Mouse (Mus musculus) thymus, adult 18-20 months (tissue): ENCODE results near the gene Large1.
"Not testable (repeated sequence)": the region's sequence is repeated elsewhere in the genome, so short reads cannot be mapped to it uniquely, and the experiment has no call there.

Experiments used
- DNase-seq, 2 experiments: peaks; one replicate each; pipeline ENCODE4 v3.0.0; 2022; ENCODE audit warnings: mixed read lengths in 2 of 2

Gene Large1

DNA sequence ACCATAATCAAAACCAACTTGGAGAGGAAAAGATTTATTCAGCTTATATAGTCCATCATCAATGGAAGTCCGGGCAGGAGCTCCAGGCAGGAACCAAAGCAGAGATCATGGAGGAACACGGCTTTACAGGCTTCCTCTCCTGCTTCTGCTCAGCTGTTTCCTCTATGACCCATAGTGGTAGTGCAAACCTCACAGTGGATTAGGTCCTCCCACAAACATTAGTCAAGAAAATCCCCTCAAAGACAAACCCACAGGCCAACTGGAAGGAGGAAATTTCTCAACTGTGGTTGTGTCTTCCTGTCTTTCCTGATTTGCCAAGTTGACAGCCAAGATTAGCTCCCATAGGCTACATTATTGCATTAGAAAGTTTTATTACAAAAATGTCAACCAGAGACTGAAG lies 59.7 kb downstream of the Large1 start:
- DNase-seq, result no peak

DNA sequence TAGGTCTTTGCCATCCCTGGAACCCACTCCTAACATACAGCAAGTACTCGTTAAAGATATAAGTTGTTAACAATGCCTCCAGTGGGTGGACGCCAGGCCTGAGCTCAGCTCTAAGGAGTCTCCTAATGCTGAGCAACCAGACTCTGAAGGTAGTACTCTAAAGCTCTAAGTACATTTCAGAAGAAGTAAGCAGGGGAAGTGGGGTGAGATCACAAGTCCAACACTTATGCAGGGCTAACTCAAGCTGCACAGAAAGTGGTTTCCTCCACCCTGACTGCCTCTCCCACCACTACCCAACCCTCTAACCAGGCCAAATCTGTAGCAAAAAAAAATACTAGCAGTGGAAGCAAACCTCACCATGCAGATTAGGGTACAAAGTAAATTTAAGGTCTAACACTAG lies 61.7 kb downstream of the Large1 start:
- DNase-seq, result no peak

DNA sequence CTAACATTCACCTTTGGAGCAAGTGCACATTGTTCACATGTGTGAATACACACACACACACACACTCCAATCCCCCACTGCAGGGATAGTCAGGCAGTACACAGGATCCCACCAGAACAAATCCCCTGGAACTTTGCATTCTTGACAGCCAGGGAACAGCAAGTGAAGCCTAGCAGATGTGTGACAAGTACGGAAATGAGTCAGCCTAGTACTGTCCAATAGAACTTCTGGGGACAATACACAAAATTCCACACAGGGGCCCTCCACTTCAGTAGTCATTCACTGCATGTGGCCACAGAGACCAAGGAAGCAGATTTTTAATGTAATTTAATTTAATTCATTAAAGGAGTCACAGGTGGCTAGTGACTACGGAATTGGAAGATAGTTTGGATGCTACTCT lies 62.7 kb downstream of the Large1 start:
- DNase-seq, result no peak

DNA sequence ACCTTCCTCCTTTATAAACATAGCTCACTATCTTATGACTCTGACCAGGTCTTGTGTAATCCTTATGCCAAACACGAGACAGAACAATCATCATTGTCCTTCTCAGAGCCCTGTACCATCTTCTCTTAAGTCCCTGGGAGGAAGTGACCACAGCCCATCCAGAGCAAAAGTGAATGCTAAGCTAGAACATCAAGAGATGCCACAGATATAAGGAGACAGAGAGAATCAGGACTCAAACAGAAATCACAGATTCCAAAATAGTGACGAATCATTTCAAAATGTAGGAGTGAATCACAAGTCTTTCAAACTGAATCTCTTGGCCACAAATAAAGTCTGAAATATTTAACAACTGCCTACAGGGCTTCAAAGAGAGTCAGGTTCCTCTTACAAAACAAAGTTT lies 63.5 kb downstream of the Large1 start:
- DNase-seq, result no peak

DNA sequence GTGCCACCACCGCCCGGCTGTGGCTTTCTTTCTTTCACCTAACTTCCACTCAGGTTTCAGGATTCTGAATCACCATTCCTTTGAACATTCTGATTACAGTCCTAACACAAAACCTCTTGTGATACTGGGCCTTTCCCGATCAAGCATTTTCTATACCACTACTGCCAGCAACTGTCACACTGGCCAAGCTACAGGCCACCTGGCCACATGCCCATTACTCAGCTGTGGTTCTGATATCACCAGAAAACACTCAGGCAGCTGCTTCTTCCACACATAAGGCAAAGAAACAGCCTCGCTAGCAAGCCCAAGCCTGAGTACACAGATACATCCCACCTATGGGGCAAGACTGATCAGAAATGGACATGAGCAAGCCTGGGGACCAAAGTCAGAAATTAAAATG lies 71.3 kb downstream of the Large1 start:
- DNase-seq, result no peak

DNA sequence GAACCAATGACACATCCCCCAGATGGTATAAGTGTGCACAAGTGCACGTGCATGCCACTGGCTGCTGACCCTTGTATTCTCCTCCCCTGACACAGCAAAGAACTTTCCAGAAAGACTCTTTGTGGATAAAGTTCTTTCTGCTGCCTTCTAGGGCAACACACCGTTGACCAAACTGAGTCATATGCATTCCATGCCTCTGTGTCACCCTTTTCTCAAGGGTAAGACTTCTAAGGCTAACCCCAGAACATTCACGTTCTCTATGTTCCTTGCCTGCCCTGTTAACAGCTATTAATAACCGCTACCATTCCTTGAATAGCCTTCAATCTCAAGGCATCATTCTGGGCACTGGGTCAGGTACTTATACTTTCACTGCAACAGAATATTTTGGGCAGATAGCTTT lies 77.3 kb downstream of the Large1 start:
- DNase-seq, result no peak

DNA sequence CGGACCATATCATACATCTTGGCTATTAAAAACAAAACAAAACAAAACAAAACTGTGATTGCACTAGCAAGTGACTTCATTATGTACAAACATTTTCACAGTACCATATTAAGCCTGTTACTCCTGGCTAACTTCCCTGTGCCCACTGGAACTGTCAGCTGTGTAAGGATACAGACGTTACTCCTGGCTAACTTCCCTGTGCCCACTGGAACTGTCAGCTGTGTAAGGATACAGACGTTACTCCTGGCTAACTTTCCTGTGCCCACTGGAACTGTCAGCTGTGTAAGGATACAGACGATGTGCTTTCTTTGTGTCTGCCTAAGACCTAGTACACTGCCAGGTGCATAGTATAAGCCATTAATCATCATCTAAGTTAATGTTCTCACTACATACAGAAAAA lies 77.9 kb downstream of the Large1 start:
- not testable (repeated sequence) for DNase-seq

DNA sequence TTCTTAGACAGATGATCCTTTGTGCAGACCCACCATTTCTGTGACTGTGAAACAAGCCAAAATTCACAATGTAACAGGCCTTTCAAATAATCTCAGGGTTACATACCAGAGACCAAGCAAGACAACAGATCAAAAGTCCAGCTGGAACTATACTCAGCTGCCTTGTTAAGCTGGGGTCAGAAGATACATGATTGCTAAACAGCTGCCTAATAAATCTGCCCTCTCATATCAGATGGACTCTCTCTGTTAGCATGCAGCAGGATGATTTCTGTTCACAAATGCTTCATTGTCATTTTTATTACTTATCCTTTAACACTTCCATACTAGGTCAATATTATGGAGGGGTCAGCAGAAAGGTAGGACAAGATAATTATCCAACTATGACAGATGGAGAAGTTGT lies 80.2 kb downstream of the Large1 start:
- DNase-seq, result no peak

DNA sequence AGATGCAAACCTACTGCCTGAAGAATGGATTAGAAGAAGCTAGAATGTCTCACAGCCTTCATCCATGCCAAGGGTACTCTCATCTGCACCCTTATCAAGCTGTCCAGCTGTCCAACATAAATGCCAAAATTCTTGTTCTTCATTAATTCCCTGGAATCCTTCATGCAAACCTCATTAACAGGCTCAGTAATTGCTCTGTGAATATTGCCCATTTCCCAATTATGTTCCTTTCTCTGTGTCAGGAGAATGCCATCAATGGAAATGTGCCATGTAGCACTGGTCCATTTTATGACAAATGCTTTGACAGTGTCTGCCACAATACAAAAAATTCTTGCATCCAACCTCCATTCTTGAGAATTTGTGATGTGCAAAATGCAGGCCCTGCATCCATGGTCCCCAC lies 82.3 kb downstream of the Large1 start:
- DNase-seq, result no peak

DNA sequence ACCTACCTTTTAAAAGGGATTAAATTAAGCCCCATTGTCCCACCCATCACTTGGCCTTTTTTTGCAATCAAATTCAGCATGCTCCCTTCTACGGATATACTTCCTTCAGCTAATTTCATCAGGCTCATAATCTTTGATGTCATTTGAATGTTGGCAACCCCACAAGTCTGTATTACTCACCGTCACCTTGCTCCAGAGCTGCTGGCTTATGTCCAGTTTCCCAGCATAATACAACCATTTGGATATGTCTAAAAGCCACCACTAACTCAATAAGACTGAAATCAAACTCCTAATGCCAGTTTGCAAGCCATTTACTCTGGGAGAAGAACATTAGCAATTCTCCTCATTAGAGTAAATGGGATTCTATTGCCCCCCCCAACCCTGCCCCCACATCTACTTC lies 95.4 kb downstream of the Large1 start:
- no peak for DNase-seq

DNA sequence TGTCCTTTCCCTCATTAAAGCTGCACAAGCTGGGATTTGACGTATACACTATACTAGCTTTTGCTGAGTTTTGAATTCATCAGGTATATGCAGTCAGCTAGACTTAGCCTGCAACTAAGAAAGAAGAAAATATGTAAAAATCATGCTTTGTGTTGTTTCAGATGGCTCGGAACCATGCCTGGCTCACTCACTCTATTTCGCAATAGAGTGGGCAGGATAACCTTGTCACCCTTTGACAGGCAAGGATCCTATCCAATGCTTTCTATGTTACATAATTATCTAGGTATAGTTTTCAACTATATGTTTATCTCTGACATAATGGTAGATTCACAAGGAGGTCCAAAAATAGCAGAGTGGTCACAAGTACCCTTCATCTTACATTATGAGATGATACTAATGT lies 109.2 kb downstream of the Large1 start:
- DNase-seq, result no peak

DNA sequence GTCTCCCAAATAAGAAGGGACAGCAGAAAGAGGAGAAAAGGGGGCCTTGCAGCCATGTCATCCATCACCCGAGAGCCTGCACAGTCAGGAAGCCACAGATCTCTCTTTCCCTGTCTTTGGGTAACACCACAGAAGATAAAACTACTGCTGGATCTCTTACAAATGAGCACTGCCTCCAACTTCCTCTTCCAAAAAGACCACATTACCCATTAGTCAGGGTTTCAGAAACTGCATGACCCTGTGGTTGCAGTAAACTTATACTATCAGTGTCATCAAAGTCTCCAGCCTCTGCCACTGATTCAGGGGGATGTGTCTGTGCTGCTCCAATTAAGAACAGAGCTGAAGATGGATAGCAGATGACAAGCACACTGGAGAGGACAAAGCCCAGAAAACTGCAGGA lies 111.3 kb downstream of the Large1 start:
- no peak for DNase-seq

DNA sequence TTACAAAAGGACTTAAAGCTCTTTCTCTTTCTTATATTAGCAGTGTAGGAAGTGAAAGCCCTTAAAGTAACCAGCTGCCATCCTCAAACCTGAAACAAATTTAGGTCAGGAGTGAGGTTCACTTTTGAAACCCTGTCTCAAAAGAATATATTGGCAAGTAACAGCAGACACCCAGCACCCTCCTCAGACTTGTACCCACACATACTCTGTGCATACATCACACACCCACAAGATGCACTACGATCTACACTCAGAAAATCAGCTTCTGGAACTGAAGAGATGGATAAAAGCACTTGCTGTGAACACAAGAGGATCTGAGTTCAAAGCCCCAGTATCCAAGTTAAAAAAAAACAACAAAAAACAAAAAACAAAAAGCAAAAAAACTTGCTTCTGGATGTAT lies 119.1 kb downstream of the Large1 start:
- no peak for DNase-seq

DNA sequence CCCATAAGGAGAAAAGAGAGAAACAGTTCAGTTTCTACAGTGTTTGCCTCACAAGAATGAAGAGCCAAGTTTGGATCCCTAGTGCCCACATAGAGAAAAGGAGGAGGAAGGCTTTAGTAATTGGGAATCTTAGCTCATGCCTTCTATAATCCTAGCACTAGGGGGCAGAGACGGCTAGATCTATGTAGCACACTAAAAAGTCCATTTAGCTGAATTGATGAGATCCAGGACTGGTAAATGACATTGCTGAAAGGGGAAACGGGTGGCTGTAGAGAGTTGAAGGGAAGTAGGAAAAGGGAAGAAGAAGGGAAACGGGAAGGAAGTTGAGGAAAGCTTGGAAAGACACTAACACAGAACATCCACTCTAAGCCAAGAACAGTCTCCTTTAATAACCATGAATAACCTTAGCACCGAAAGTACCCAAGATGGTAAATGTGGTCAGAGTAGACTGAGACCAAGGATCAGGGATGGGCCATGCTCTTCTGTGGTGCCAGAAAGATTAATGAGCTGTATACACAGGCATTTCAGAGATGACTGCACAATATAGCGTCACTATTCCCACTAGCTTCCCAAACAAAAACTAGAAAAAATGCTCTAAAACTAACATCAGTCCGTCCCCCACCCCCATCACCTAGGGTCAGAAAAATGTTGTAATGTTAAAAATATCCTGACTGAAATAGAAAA lies 119.8 kb downstream of the Large1 start:
- no peak for DNase-seq

DNA sequence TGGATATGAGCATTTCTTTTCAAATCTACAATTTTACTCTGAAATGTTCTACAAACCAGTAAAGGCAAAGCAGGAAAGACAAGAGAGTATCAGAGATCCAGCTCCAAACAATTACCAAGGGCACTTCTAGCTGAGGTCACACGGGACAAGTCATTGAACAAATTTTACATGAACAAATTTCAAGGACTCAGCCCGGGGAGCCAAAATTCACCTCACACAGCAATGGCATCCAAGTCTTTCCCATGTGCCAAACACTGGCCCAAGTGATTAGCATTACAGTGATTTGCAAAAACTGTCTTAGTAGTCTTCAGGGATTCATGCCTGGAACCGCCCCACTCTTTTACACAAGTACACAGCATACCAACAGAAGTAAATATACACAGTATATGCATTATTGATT lies 126.5 kb downstream of the Large1 start:
- no peak for DNase-seq

DNA sequence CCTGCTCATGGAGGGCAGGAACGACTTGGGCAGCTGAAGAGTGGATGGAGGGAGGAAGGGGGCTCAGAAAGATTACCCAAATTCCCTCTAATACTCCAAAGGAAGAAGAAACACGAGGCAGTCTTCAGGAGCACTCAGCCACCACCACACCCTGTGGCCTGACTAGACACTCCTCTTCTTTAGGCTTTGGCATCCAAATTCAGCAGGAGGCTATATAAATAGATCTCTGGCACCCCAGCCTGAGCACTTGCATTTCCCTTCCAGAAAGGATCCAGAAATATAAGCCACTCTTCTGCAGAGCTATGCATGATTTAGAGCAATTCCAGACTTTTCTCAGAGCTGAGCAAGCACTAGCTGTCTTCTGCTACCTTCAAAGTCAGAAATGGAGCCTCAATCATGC lies 127.7 kb downstream of the Large1 start:
- DNase-seq, result no peak

DNA sequence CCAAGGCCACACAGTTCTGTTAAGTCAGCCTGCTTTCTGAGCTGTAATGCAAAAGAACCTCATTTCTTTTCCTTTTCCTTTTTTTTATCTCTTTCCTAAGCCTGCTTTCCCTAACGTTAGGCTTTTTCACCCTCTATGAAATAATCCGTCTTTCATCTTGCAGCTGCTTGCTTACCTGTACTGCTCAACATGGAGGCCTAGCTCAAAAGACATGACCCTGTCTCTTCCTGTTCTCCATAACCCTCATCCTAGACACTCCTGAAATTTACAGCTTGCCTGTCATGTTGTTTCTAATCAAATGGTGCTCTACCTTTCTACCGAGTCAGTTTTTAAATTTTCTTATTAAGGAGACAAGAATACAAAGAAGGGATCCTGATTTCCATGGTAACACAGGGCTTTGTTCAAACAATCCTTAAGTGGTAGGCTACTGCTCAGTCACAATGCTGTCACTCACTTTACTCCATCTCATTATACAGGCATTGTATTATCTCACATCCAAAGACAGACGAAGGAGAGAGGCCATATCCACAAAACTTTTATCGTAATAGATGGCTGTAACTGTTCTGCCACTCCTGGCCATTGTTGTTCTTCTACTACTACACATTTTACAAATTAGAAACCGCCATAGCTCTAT lies 134.0 kb downstream of the Large1 start:
- DNase-seq, result no peak

DNA sequence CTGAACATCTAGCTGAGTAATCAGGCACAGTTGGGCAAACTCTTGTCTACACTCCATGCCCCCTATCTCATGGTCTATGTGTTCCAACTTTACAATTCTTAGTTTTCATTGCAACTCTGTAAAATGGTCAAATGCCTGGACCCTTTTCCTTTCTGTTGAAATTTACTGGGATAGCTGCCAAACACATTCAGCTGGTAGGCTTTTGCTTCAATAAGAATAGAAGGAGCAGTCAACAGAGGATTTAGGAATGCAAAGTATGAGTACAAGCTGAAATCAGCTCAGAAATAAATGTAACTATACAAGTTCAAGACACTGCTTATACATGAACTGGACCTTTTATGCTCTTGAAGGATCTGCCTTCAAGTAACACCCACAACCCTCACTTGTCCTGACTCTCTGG lies 146.5 kb downstream of the Large1 start:
- DNase-seq, result no peak

DNA sequence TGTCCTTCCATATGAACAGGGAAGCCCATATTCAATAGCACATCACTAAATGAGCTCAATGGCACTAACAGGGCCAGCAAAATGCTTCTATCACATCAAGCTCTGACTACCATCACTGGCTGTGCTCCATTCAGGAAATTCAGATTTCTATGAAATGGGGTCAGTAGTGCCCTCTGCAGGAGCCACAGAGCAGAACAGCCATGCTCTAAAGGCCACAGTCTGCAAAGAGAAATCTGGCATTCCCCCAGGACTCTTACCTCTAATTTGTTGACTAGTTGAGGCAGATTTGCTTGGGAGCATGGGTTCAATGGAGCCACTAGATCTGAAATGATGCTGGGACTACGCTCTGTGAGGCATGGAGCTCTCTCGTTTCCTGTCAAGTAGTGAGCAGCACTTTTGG lies 151.5 kb downstream of the Large1 start:
- no peak for DNase-seq

DNA sequence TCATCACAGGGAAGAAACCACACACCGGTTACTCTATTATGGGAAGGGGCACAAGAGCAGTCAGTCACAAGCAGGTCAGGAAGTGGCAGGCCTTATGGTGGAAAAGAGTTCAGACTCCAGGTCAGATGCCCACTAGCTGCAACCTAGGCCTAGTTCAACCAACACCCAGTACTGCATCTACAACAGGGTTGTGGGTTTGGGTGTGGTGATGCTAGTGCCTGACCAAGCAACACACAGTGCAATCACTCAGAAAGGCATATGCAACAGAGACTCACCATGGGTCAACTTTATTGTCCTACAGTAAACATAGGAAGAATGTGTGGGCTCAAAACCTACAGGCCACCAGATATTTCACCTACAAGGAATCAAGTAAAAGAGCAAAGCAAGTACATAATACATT lies 155.6 kb downstream of the Large1 start:
- DNase-seq, result no peak

DNA sequence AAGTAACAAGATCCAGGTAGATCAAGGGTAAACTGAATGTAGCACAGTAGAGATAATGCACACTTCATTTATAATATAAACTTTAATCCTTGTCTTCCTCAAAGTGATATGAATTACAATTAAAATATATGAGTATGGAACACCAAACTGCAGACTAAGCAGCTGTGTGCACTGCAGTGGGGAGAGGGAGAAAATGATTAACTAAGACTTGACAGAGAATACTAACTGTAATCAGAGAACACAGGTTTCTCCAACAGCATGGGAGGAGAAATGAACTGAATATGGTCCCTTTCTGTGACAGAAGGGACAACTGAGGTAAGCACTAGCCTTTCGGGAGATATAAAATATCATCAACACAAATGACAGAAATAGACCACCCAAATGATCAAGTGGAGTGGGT lies 164.7 kb downstream of the Large1 start:
- no peak for DNase-seq

DNA sequence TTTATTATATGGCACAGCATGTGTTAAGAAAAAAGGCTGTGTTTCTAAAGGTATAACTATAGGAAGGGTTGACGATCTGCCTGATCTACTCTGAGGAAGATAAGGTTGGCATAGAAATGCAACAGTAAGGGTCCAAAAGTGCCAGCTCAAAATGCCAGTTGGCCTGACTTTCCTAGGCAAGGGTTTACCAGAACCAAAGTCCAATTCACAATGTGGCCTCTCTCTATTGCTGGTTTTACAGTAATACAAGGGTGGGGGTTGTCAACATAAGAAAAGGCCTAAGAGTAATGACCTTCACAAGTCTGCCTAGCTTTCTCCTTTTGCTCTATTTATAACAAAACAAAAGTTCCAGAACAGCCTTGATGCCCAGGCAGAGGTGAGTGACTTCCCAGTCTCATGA lies 166.0 kb downstream of the Large1 start:
- no peak for DNase-seq

DNA sequence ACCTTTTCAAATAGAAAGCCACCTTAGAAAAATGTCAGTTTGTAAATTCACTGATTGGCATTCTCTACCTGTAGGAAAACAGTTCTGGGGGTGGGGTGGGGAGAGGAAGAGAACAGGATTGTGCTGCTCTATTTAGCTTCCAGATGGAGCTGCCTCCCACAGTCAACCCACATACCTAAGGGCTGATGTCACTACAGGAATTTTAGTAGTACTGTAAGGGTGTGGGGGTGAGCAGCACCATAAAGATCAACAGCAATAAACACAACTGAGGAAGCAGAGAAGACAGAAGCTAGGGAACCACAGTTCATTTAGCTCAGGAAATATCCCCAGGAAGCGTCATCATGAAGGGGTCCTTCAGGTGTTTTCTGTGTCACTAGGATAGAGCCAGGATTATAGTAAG lies 174.9 kb downstream of the Large1 start:
- DNase-seq, result no peak

DNA sequence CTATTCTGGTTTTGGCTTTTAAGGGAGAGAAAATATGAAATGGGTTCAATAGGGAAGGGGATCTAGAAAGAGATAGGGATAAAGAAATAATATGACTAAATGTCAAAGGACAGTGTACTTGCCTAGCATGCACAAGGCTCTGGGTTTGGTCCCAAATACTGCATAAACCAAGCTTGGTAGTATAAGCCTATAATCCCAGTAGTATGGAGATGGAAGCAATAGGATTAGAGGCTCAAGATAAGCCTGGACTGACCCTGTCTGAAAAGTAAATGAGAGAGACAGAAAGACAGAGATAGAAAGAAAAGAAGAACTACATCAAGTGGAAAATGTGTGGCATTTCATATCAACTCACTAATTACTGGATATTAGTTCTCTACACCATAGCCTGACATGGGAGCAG lies 180.7 kb downstream of the Large1 start:
- no peak for DNase-seq

DNA sequence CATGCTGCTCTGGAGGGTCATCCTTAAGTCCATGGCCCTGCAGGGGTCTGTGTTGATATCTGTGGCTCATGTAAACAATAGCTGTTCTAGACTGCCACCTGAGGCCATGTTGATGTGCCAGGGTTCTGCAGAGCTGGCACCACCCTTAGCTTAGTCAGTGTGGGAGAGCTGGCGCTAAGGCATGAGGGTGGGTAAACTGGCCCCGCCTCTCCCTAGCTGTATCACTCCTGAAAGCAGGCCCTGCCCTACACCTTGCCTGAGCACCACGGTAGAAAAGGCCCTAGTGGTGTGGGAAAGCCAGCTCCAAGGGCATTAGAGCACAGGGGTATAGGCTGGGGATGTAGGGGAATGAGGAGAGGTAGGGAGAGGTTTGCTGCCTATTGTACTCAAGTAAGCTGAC lies 191.3 kb downstream of the Large1 start:
- DNase-seq, result no peak
